Mouse (Mus musculus) midbrain, embryonic 11.5 days (tissue): ENCODE measurements around the gene Hist1h2ab. TPM values are rescaled to one million over a fixed set of nuclear protein-coding genes. Genes with fewer than 3 reads are reported as not detected.
"Not testable (repeated sequence)": the region's sequence is repeated elsewhere in the genome, so short reads cannot be mapped to it uniquely, and the experiment has no call there.

ENCODE experiments used
- ATAC-seq: fragments of 200-750 bp; cut with Nextera tagmentation; 2 replicates; pipeline ENCODE4 v1.8.0; 2017; ENCODE audit warnings: moderate TSS enrichment, moderate library complexity; ENCODE audit not compliant: low FRiP score
- DNase-seq: peaks from one replicate; pipeline ENCODE4 v3.0.0; 2015; ENCODE audit warnings: low spot score; ENCODE audit errors: missing footprints
- H3K27ac ChIP-seq: fragments of 300-500 bp; sonication (generic); 2 replicates; pipeline ENCODE4 v1.5.1; 2014; ENCODE audit warnings: low read depth, low read length
- H3K27me3 ChIP-seq: fragments of 300-500 bp; sonication (generic); 2 replicates; pipeline ENCODE4 v1.6.1; 2014; ENCODE audit warnings: mild to moderate bottlenecking, low read length, moderate library complexity, mixed read lengths; ENCODE audit not compliant: control insufficient read depth, insufficient read depth
- H3K36me3 ChIP-seq: fragments of 300-500 bp; sonication (generic); 2 replicates; pipeline ENCODE4 v1.6.1; 2014; ENCODE audit warnings: mild to moderate bottlenecking, low read length, moderate library complexity, mixed read lengths; ENCODE audit not compliant: control insufficient read depth, insufficient read depth
- H3K4me1 ChIP-seq: fragments of 300-500 bp; sonication (generic); 2 replicates; pipeline ENCODE4 v1.6.1; 2014; ENCODE audit warnings: low read length; ENCODE audit not compliant: control insufficient read depth, insufficient read depth
- H3K4me2 ChIP-seq: fragments of 300-500 bp; sonication (generic); 2 replicates; pipeline ENCODE4 v1.6.1; 2014; ENCODE audit warnings: mild to moderate bottlenecking, moderate library complexity
- H3K4me3 ChIP-seq: fragments of 300-500 bp; sonication (generic); 2 replicates; pipeline ENCODE4 v1.5.1; 2014; ENCODE audit warnings: low read depth, low read length
- H3K9ac ChIP-seq: fragments of 300-500 bp; sonication (generic); 2 replicates; pipeline ENCODE4 v1.6.1; 2014; ENCODE audit warnings: low read length
- H3K9me3 ChIP-seq: fragments of 300-500 bp; sonication (generic); 2 replicates; pipeline ENCODE4 v1.6.1; 2016; ENCODE audit warnings: low read length; ENCODE audit not compliant: control insufficient read depth
- WGBS: fragments of 180-500 bp; shearing (Covaris S2); extraction: QIAGEN DNeasy Blood & Tissue Kit; methylation state at CpG from one replicate; pipeline ENCODE4 v1.1.7; 2014; 5-methylcytosine and 5-hydroxymethylcytosine counted together
- polyA plus RNA-seq: library from polyadenylated mRNA; unstranded; fragments of >200 nt; fragmentation: Nextera tagmentation; extraction: Ambion mirVana; gene quantifications from 2 replicates; pipeline ENCODE4 v1.2.1, GENCODE M21; 2014

Gene Hist1h2ab
- polyA plus RNA-seq, 1 experiment from 2014 or later: 57.5 TPM

GRCm38 (mm10) chr13:23710374-23711089 lies 40.4 kb upstream of the Hist1h2ab start, which contains the start of gene Hfe:
Gene Hfe (minus strand): TSS chr13:23710854.
- Histone ChIP-seq H3K4me3 (peak within 1 kb of the TSS; percentile 22), H3K9ac (peak within 1 kb of the TSS; percentile 51), H3K9me3 (no peaks in the 10 kb centered on the region), H3K4me2 (peak within 1 kb of the TSS; percentile 51), H3K27me3 (no peaks in the 10 kb centered on the region), H3K36me3 (no peaks in the 10 kb centered on the region), H3K27ac (no peak within 1 kb of the TSS; the same call in 1 of the 2 replicates), H3K4me1 (peaks cover 11% of the 10 kb centered on the region)
- WGBS: 9% methylated on average over 14 of the region's 17 CpGs
- DNase-seq (peak; percentile 95), ATAC-seq (peak; percentile 78)

- Histone ChIP-seq H3K9ac (no peak overlapping the region), H3K36me3 (no peaks in the 10 kb centered on the region), H3K9me3 (no peaks in the 10 kb centered on the region), H3K27ac (no peak overlapping the region), H3K27me3 (no peaks in the 10 kb centered on the region), H3K4me2 (no peak overlapping the region), H3K4me3 (no peak overlapping the region), H3K4me1 (no peaks in the 10 kb centered on the region)
- no peak for ATAC-seq
- DNase-seq: no peak
- WGBS: 84% methylated on average over 5 of the region's 5 CpGs
Observed at GRCm38 (mm10) chr13:23716261-23717042, 34.5 kb upstream of the Hist1h2ab start.

DNA sequence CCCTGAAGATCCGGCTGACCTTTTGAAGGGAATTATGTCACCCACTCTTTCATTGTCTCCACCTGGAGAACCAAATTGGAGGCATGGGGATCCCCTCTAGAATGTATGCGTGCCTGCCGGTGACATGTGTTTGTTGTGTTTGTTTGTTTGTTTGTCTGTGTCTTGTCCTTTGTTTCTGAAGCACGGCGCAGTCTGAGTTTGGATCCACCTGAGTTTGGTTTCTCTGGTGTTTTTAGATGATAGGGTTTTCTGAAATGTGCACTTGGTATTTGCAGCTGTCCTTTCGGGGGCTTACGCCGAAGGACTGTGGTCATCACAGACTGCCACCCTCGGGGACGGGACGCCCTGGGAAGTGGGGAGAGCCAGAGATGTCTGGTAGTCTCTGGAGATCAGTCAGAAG lies 33.8 kb upstream of the Hist1h2ab start:
- Histone ChIP-seq H3K27me3 (no peaks in the 10 kb centered on the region), H3K9ac (no peak overlapping the region), H3K9me3 (no peaks in the 10 kb centered on the region), H3K27ac (no peak overlapping the region), H3K4me3 (no peak overlapping the region), H3K4me2 (no peak overlapping the region), H3K4me1 (no peaks in the 10 kb centered on the region), H3K36me3 (no peaks in the 10 kb centered on the region)
- WGBS: 53% methylated on average over 11 of the region's 11 CpGs
- no peak for ATAC-seq
- no peak for DNase-seq

DNA sequence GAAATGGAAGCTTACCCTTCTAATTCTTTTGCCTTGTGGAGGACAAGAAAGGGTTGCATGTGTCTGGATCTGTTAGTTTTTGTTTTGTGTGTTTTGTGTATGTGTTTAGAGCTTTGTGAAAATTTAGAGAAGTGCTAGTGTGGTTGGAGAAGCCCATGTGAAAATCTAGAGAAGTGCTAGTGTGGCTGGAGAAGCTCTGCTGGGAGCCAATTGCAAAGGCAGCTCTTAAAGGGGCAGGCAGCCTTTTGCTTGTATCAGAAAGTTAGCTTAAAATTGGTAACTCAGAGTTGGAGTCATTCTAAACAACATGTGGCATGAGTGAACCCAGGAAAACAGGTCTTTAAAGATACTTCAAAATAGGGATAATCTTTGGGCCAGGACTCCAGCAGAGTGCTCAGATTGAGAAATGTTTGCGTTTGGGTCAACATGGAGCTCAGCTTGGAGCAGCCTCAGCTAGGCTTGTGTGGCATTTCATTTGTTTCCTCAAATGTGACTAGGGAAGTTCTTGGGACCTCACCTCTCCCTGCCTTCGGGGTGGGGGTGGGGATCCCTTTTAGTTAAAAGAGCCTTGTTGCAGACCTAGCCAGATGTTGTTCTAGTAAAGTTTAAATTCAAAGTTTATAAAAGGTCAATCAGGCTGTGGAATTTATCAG lies 33.2 kb upstream of the Hist1h2ab start:
- not testable (repeated sequence) for H3K36me3 ChIP-seq, DNase-seq, H3K4me2 ChIP-seq, H3K9me3 ChIP-seq, ATAC-seq, H3K27me3 ChIP-seq, H3K4me1 ChIP-seq, H3K4me3 ChIP-seq, H3K9ac ChIP-seq, H3K27ac ChIP-seq
- WGBS: 12% methylated on average over 2 of the region's 2 CpGs

- 87% methylated on average over 4 of the region's 4 CpGs for WGBS
- DNase-seq (no peak), ATAC-seq (no peak)
Observed at GRCm38 (mm10) chr13:23724239-23724638, 26.7 kb upstream of the Hist1h2ab start.

DNA sequence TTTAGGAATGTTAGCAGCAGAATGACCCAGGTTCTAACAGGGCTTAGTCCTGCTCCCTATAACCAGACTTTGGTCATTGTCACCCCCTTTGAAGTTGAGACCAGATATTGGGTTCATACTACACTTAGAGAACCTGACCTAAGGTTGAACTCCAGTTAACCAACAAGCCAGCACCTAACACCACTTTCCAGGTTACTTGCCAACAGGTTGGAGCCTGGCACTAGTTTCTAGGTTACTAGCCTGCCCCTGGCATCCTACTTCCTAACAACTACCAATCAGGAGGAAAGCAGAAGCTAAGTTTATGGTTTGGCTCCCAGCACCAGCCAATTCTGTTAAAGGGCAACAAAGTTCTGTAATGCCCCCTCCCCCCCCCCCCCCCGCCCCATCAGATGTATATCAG lies 25.7 kb upstream of the Hist1h2ab start:
- Histone ChIP-seq H3K4me2 (no peak overlapping the region), H3K9ac (no peak overlapping the region), H3K27me3 (no peaks in the 10 kb centered on the region), H3K4me1 (no peaks in the 10 kb centered on the region), H3K4me3 (no peak overlapping the region), H3K9me3 (no peaks in the 10 kb centered on the region), H3K36me3 (no peaks in the 10 kb centered on the region), H3K27ac (no peak overlapping the region)
- DNase-seq (no peak), ATAC-seq (no peak)
- 33% methylated on average over 1 of the region's 1 CpGs for WGBS

More at GRCm38 (mm10) chr13:23724239-23724638, 26.7 kb upstream of the Hist1h2ab start:
- no peaks in the 10 kb centered on the region for H3K4me1 ChIP-seq
- no peaks in the 10 kb centered on the region for H3K27me3 ChIP-seq
- H3K4me2 ChIP-seq: no peak overlapping the region
- no peaks in the 10 kb centered on the region for H3K9me3 ChIP-seq
- no peak overlapping the region for H3K27ac ChIP-seq
- H3K36me3 ChIP-seq: no peaks in the 10 kb centered on the region
- no peak overlapping the region for H3K4me3 ChIP-seq
- no peak overlapping the region for H3K9ac ChIP-seq

- no peak overlapping the region for H3K4me2 ChIP-seq
- no peaks in the 10 kb centered on the region for H3K4me1 ChIP-seq
- no peak overlapping the region for H3K27ac ChIP-seq
- ATAC-seq: no peak
- WGBS: 88% methylated on average over 18 of the region's 18 CpGs
- no peaks in the 10 kb centered on the region for H3K27me3 ChIP-seq
- no peak overlapping the region for H3K4me3 ChIP-seq
- no peak for DNase-seq
- no peaks in the 10 kb centered on the region for H3K36me3 ChIP-seq
- H3K9me3 ChIP-seq: no peaks in the 10 kb centered on the region
- no peak overlapping the region for H3K9ac ChIP-seq
Observed at GRCm38 (mm10) chr13:23728472-23729191, 22.3 kb upstream of the Hist1h2ab start.

GRCm38 (mm10) chr13:23729192-23729525 lies 21.8 kb upstream of the Hist1h2ab start:
- DNase-seq: no peak
- WGBS: 91% methylated on average over 9 of the region's 9 CpGs
- no peak for ATAC-seq
- Histone ChIP-seq H3K9me3 (no peaks in the 10 kb centered on the region), H3K9ac (no peak overlapping the region), H3K36me3 (no peaks in the 10 kb centered on the region), H3K4me1 (no peaks in the 10 kb centered on the region), H3K27me3 (no peaks in the 10 kb centered on the region), H3K4me3 (no peak overlapping the region), H3K27ac (no peak overlapping the region), H3K4me2 (no peak overlapping the region)
